Mouse (Mus musculus) ES-E14 (cell line): ENCODE measurements at regions not wholly inside any gene's neighbourhood (a gene's known extent, or its start where the extent isn't known, plus 50 kb on each side); places are given as distances from the start of the nearest gene placed in this dataset.

Source experiments
- HCFC1 ChIP-seq: IDR thresholded peaks from 2 replicates; pipeline ENCODE4 v1.6.1; 2012; ENCODE audit warnings: low read length, inconsistent platforms, borderline replicate concordance; ENCODE audit not compliant: insufficient read depth
- MAFK ChIP-seq: IDR thresholded peaks from 2 replicates; pipeline ENCODE4 v1.6.1; 2014; ENCODE audit warnings: mild to moderate bottlenecking, low read depth, low read length, inconsistent platforms; ENCODE audit not compliant: insufficient read depth
- ZC3H11A ChIP-seq: IDR thresholded peaks from 2 replicates; pipeline ENCODE4 v1.6.1; 2012; ENCODE audit warnings: low read depth, mild to moderate bottlenecking, inconsistent platforms, low read length, borderline replicate concordance

DNA sequence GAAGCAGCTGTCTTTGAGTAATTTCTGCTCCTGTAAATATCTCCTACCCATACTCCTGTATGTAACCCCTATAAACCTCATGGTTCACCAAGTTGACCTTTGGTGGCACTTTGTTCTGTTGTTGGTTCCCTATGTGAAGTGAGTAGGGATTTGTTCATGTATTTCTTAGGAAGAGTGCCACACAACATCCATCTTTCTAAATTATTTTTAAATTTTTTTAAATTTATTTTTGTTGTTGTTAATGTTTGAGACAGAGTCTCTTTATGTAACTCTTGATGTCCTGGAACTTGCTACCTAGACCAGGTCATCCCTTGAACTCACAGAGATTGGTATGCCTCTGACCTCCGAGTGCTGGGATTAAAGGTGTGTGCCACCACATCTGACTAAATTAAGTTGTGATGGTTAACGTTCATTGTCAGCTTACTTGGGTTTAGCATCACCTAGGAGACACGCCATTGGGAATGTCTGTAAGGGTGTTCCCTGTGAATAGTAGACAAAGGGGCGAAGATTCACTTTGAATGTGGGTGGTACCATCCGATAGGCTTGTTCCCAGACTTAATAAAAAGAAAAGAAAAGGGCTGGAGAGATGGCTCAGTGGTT, 112.7 kb upstream of the Cpsf6 start:
- TF ChIP-seq ZC3H11A (no peak), MAFK (no peak), HCFC1 (no peak)
